14 mouse cellular contexts compared by ENCODE assay signal in genomic region chr3:41296152-41296809, GRCm38 (mm10).
DNase-seq lines count a peak whose midpoint lies in the region; ATAC-seq and TF ChIP-seq lines count a peak whose summit lies in the region.
"Had no signal": no experiment of that assay in that cellular context is flagged by ENCODE, and none has a peak within 500 bp of the region (broad histone marks: within the 10 kb centered on the region; RNA-seq: fewer than 3 reads in every experiment).

No protein-coding gene starts in this region.

- WGBS in forebrain, postnatal 0 days, result 78% methylated on average over 11 of the region's 11 CpGs
- 82% methylated on average over 11 of the region's 11 CpGs for WGBS in forebrain, embryonic 14.5 days
- 56% methylated on average over 11 of the region's 11 CpGs for WGBS in kidney, embryonic 14.5 days

- no peak for DNase-seq in forebrain, postnatal 0 days
- no peak for DNase-seq in forebrain, embryonic 14.5 days (ENCODE audit: low spot score)
- no peak for DNase-seq in kidney, adult 8-10 months
- DNase-seq in NIH3T3 (ENCODE audit: low read depth), result peak; percentile 66
- peak; percentile 11 for DNase-seq in cerebellum, adult 9-11 months
- DNase-seq in right cerebral cortex, postnatal 14 days, result no peak
- DNase-seq in right cerebral cortex, postnatal 4 days, result no peak
- DNase-seq: adrenal gland, adult 8-10 months; kidney, postnatal 10 days; right cerebral cortex, postnatal 25 days had no signal

- H3K4me1 ChIP-seq in forebrain, postnatal 0 days (ENCODE audit: insufficient read depth), result no peaks in the 10 kb centered on the region; the same call in 1 of the 2 replicates
- no peaks in the 10 kb centered on the region for H3K4me1 ChIP-seq in forebrain, embryonic 14.5 days (ENCODE audit: control insufficient read depth, insufficient read depth, low read length)
- H3K4me1 ChIP-seq in kidney, embryonic 14.5 days (ENCODE audit: control insufficient read depth, insufficient read depth, low read length), result peaks cover 20% of the 10 kb centered on the region
- H3K4me1 ChIP-seq: neural tube, embryonic 12.5 days had no signal

- no peak overlapping the region for H3K27ac ChIP-seq in forebrain, postnatal 0 days (ENCODE audit: low read depth, low read length)
- no peak overlapping the region for H3K27ac ChIP-seq in forebrain, embryonic 14.5 days (ENCODE audit: low read depth, low read length)
- no peak overlapping the region for H3K27ac ChIP-seq in kidney, embryonic 14.5 days (ENCODE audit: low read depth, low read length)
- H3K27ac ChIP-seq: embryonic facial prominence, embryonic 15.5 days; neural tube, embryonic 12.5 days had no signal

- ATAC-seq in forebrain, postnatal 0 days, result peak; percentile 63
- ATAC-seq in forebrain, embryonic 14.5 days, result no peak
- peak; percentile 84 for ATAC-seq in kidney, embryonic 14.5 days (ENCODE audit: low FRiP score, low TSS enrichment)

- no peaks in the 10 kb centered on the region for H3K36me3 ChIP-seq in forebrain, postnatal 0 days (ENCODE audit: insufficient read depth)
- H3K36me3 ChIP-seq in forebrain, embryonic 14.5 days (ENCODE audit: control insufficient read depth, insufficient read depth, low read length), result no peaks in the 10 kb centered on the region
- no peaks in the 10 kb centered on the region for H3K36me3 ChIP-seq in kidney, embryonic 14.5 days (ENCODE audit: control insufficient read depth, insufficient read depth, low read length)
- H3K36me3 ChIP-seq: embryonic facial prominence, embryonic 15.5 days; neural tube, embryonic 12.5 days had no signal

- no peak overlapping the region for H3K9ac ChIP-seq in forebrain, postnatal 0 days
- H3K9ac ChIP-seq in forebrain, embryonic 14.5 days (ENCODE audit: low read length), result no peak overlapping the region
- H3K9ac ChIP-seq in kidney, embryonic 14.5 days (ENCODE audit: low read depth, low read length), result no peak overlapping the region
- H3K9ac ChIP-seq: embryonic facial prominence, embryonic 15.5 days; neural tube, embryonic 12.5 days had no signal

- TF ChIP-seq CTCF in forebrain, postnatal 0 days (IDR thresholded peaks at IDR 0.05; ENCODE audit: low read depth), result no peak

- no peaks in the 10 kb centered on the region for H3K27me3 ChIP-seq in forebrain, postnatal 0 days (ENCODE audit: insufficient read depth, low read length)
- H3K27me3 ChIP-seq in forebrain, embryonic 14.5 days (replicated peaks; ENCODE audit: control insufficient read depth, insufficient read depth, low read length), result no peaks in the 10 kb centered on the region
- no peaks in the 10 kb centered on the region for H3K27me3 ChIP-seq in kidney, embryonic 14.5 days (ENCODE audit: control insufficient read depth, insufficient read depth, low read length)
- H3K27me3 ChIP-seq: embryonic facial prominence, embryonic 15.5 days; neural tube, embryonic 12.5 days had no signal

- no peaks in the 10 kb centered on the region for H3K9me3 ChIP-seq in forebrain, postnatal 0 days (ENCODE audit: low read length)
- H3K9me3 ChIP-seq in forebrain, embryonic 14.5 days (replicated peaks; ENCODE audit: control insufficient read depth, low read length), result no peaks in the 10 kb centered on the region
- H3K9me3 ChIP-seq in kidney, embryonic 14.5 days (ENCODE audit: control insufficient read depth, low read length), result no peaks in the 10 kb centered on the region
- H3K9me3 ChIP-seq: embryonic facial prominence, embryonic 15.5 days; neural tube, embryonic 12.5 days had no signal

- no peak overlapping the region for H3K4me3 ChIP-seq in forebrain, postnatal 0 days (ENCODE audit: low read depth, low read length)
- H3K4me3 ChIP-seq in forebrain, embryonic 14.5 days (ENCODE audit: low read depth, low read length), result no peak overlapping the region
- H3K4me3 ChIP-seq in kidney, embryonic 14.5 days (ENCODE audit: low read length), result no peak overlapping the region
- H3K4me3 ChIP-seq: embryonic facial prominence, embryonic 15.5 days; neural tube, embryonic 12.5 days had no signal

- H3K4me2 ChIP-seq in forebrain, postnatal 0 days (ENCODE audit: low read depth), result no peak overlapping the region
- no peak overlapping the region for H3K4me2 ChIP-seq in forebrain, embryonic 14.5 days (ENCODE audit: low read length)
- no peak overlapping the region for H3K4me2 ChIP-seq in kidney, embryonic 14.5 days (replicated peaks; ENCODE audit: low read depth, low read length)
- H3K4me2 ChIP-seq: embryonic facial prominence, embryonic 15.5 days; heart, embryonic 11.5 days; neural tube, embryonic 12.5 days had no signal

Comparison
In these comparisons a context has a peak if more than half of its experiments do, and no peak if none do; other contexts are left out.
1. DNase-seq: peak in NIH3T3 (single experiment) and cerebellum, adult 9-11 months (single experiment); none in forebrain, postnatal 0 days (single experiment), forebrain, embryonic 14.5 days (single experiment), kidney, adult 8-10 months (0 of 2), right cerebral cortex, postnatal 14 days (single experiment) and right cerebral cortex, postnatal 4 days (single experiment).